In genomic region chr1:105988171-105988570, GRCm38 (mm10) we compare ENCODE assay signal across 21 mouse cellular contexts. TPM values are rescaled to one million over a fixed set of nuclear protein-coding genes. Genes with fewer than 3 reads are reported as not detected.
DNase-seq lines count a peak whose midpoint lies in the region; ATAC-seq lines count a peak whose summit lies in the region.
"Had no signal": no experiment of that assay in that cellular context is flagged by ENCODE, and none has a peak within 500 bp of the region (broad histone marks: within the 10 kb centered on the region; RNA-seq: fewer than 3 reads in every experiment).

No protein-coding gene starts in this region.

- WGBS in heart, embryonic 15.5 days: 50% methylated on average over 3 of the region's 3 CpGs
- 82% methylated on average over 3 of the region's 3 CpGs for WGBS in forebrain, embryonic 15.5 days
- WGBS in hindbrain, embryonic 14.5 days: 72% methylated on average over 3 of the region's 3 CpGs

- DNase-seq in adrenal gland, postnatal 14 days: peak; percentile 51
- no peak for DNase-seq in adrenal gland, adult 2 months
- no peak for DNase-seq in heart, adult 9 months (ENCODE audit: low spot score in 2 of 2)
- DNase-seq in 3T3-L1 (ENCODE audit: low read depth, low spot score): peak; percentile 84
- no peak for DNase-seq in hindbrain, embryonic 14.5 days (ENCODE audit: low spot score)
- DNase-seq: cerebellum, adult 8-10 months; heart, postnatal 10 days; kidney, adult 8-10 months; kidney, postnatal 4 days; lung, postnatal 36 days; right cerebral cortex, adult 18-20 months; spleen, adult 18-20 months had no signal

- H3K27me3 ChIP-seq in heart, embryonic 15.5 days: no peaks in the 10 kb centered on the region
- H3K27me3 ChIP-seq in forebrain, embryonic 15.5 days: no peaks in the 10 kb centered on the region
- no peaks in the 10 kb centered on the region for H3K27me3 ChIP-seq in hindbrain, embryonic 14.5 days (ENCODE audit: control insufficient read depth, insufficient read depth, low read length)
- H3K27me3 ChIP-seq: forebrain, embryonic 13.5 days; midbrain, embryonic 13.5 days; stomach, embryonic 15.5 days had no signal

- no peaks in the 10 kb centered on the region for H3K9me3 ChIP-seq in heart, embryonic 15.5 days (replicated peaks)
- H3K9me3 ChIP-seq in forebrain, embryonic 15.5 days: no peaks in the 10 kb centered on the region
- H3K9me3 ChIP-seq in hindbrain, embryonic 14.5 days (ENCODE audit: control insufficient read depth, low read length): no peaks in the 10 kb centered on the region
- H3K9me3 ChIP-seq: forebrain, embryonic 13.5 days; G1E; midbrain, embryonic 13.5 days; stomach, embryonic 15.5 days had no signal

- H3K27ac ChIP-seq in heart, embryonic 15.5 days: no peak overlapping the region
- H3K27ac ChIP-seq in brown adipose tissue, adult 24 weeks (replicated peaks; ENCODE audit: low read depth, low read length): peak overlapping the region; percentile 51; the same call in 1 of the 2 replicates
- no peak overlapping the region for H3K27ac ChIP-seq in forebrain, embryonic 15.5 days (replicated peaks)
- H3K27ac ChIP-seq in hindbrain, embryonic 14.5 days: no peak overlapping the region
- H3K27ac ChIP-seq: forebrain, embryonic 13.5 days; hindbrain, postnatal 0 days; liver, embryonic 14.5 days; midbrain, embryonic 13.5 days; stomach, embryonic 15.5 days had no signal

- no peak overlapping the region for H3K9ac ChIP-seq in heart, embryonic 15.5 days
- H3K9ac ChIP-seq in forebrain, embryonic 15.5 days (replicated peaks): no peak overlapping the region
- no peak overlapping the region for H3K9ac ChIP-seq in hindbrain, embryonic 14.5 days
- H3K9ac ChIP-seq: forebrain, embryonic 13.5 days; liver, embryonic 14.5 days; midbrain, embryonic 13.5 days; stomach, embryonic 15.5 days had no signal

- H3K4me2 ChIP-seq in heart, embryonic 15.5 days: peak overlapping the region; percentile 12; the same call in 1 of the 2 replicates
- H3K4me2 ChIP-seq in forebrain, embryonic 15.5 days (replicated peaks): no peak overlapping the region
- no peak overlapping the region for H3K4me2 ChIP-seq in hindbrain, embryonic 14.5 days (replicated peaks)
- H3K4me2 ChIP-seq: forebrain, embryonic 13.5 days; midbrain, embryonic 13.5 days; stomach, embryonic 15.5 days had no signal

- ATAC-seq in heart, embryonic 15.5 days (replicated peaks; ENCODE audit: insufficient number of reproducible peaks, insufficient read depth, low FRiP score, low read depth): no peak
- ATAC-seq in forebrain, embryonic 15.5 days (replicated peaks): no peak
- ATAC-seq in hindbrain, embryonic 14.5 days (ENCODE audit: low FRiP score): no peak
- ATAC-seq: forebrain, embryonic 13.5 days; hindbrain, postnatal 0 days; midbrain, embryonic 13.5 days had no signal

- no peaks in the 10 kb centered on the region for H3K36me3 ChIP-seq in heart, embryonic 15.5 days
- H3K36me3 ChIP-seq in forebrain, embryonic 15.5 days: no peaks in the 10 kb centered on the region
- no peaks in the 10 kb centered on the region for H3K36me3 ChIP-seq in hindbrain, embryonic 14.5 days (replicated peaks; ENCODE audit: control insufficient read depth, insufficient read depth)
- H3K36me3 ChIP-seq: midbrain, embryonic 13.5 days; stomach, embryonic 15.5 days had no signal

- peaks cover 37% of the 10 kb centered on the region for H3K4me1 ChIP-seq in heart, embryonic 15.5 days (replicated peaks)
- peaks cover 12% of the 10 kb centered on the region for H3K4me1 ChIP-seq in brown adipose tissue, adult 24 weeks (ENCODE audit: control insufficient read depth, insufficient read depth, insufficient read length, low read length)
- peaks cover 21% of the 10 kb centered on the region for H3K4me1 ChIP-seq in forebrain, embryonic 15.5 days
- peaks cover 22% of the 10 kb centered on the region for H3K4me1 ChIP-seq in hindbrain, embryonic 14.5 days (replicated peaks; ENCODE audit: control insufficient read depth, insufficient read depth, low read length)

- H3K4me3 ChIP-seq in heart, embryonic 15.5 days: no peak overlapping the region
- H3K4me3 ChIP-seq in brown adipose tissue, adult 24 weeks (ENCODE audit: insufficient read depth, low read depth, low read length): peak overlapping the region; percentile 29
- no peak overlapping the region for H3K4me3 ChIP-seq in forebrain, embryonic 15.5 days
- H3K4me3 ChIP-seq in hindbrain, embryonic 14.5 days (replicated peaks; ENCODE audit: low read length): no peak overlapping the region
- H3K4me3 ChIP-seq: forebrain, embryonic 13.5 days; midbrain, embryonic 13.5 days; stomach, embryonic 15.5 days had no signal

RNA-seq across cellular contexts. Expression of gene Zcchc2, which starts 2.0 kb away (rescaled TPM):
- total RNA-seq in adrenal gland, postnatal 14 days (2021): 17.5 and 19.0 TPM in 2 replicates
- 10 to 100 TPM; 13.3 to 21.2 TPM for total RNA-seq in adrenal gland, adult 2 months (2021)
- polyA plus RNA-seq in adrenal gland, adult 2 months (2012; rRNA removed): 17.2 and 18.3 TPM in 2 replicates
- polyA plus RNA-seq in heart, embryonic 15.5 days (2015; fragmentation: Nextera tagmentation; extraction: Ambion mirVana): 1.7 and 2.3 TPM in 2 replicates
- 10.2 and 12.1 TPM in 2 replicates for polyA plus RNA-seq in brown adipose tissue, adult 24 weeks (2012; ENCODE audit: insufficient read depth, insufficient read length, missing spikeins)
- polyA plus RNA-seq in forebrain, embryonic 15.5 days (2015; fragmentation: Nextera tagmentation; extraction: Ambion mirVana): 1.6 and 1.8 TPM in 2 replicates
- 2.7 and 3.1 TPM in 2 replicates for polyA plus RNA-seq in hindbrain, embryonic 14.5 days (2014; fragmentation: Nextera tagmentation; extraction: Ambion mirVana)

Comparison
In these comparisons a context has a peak if more than half of its experiments do, and no peak if none do; other contexts are left out.
1. DNase-seq: peak in adrenal gland, postnatal 14 days (single experiment) and 3T3-L1 (single experiment); none in adrenal gland, adult 2 months (single experiment), heart, adult 9 months (0 of 2) and hindbrain, embryonic 14.5 days (single experiment).